Mouse (Mus musculus) CH12.LX (cell line): ENCODE data around the gene Ak8. TPM values are rescaled to one million over a fixed set of nuclear protein-coding genes. Genes with fewer than 3 reads are reported as not detected.

ENCODE experiments used
- DNase-seq: peaks from one replicate; pipeline ENCODE4 v3.0.0-alpha.2; 2013; ENCODE audit errors: extremely low read depth
- H3K27ac ChIP-seq: 2 replicates; pipeline ENCODE4 v1.5.1; 2012; ENCODE audit warnings: low read depth, mild to moderate bottlenecking, control low read depth, moderate library complexity; ENCODE audit not compliant: insufficient read depth
- H3K27me3 ChIP-seq: replicated peaks from 2 replicates; pipeline ENCODE3; 2012; ENCODE audit warnings: inconsistent platforms
- H3K36me3 ChIP-seq, 2 experiments: replicated peaks in 1 of 2; 2 replicates each; pipeline versions ENCODE3 to v1.6.1; 2012; ENCODE audit warnings: inconsistent platforms in 1 of 2, low read length in 1 of 2, mild to moderate bottlenecking in 1 of 2, mixed read lengths in 1 of 2, moderate library complexity in 1 of 2; ENCODE audit not compliant: control insufficient read depth in 1 of 2, insufficient read depth in 1 of 2
- H3K4me1 ChIP-seq, 2 experiments: 2 replicates each; pipeline ENCODE4 v1.6.1; 2012; ENCODE audit warnings: inconsistent platforms in 1 of 2, moderate library complexity in 1 of 2; ENCODE audit not compliant: insufficient read depth in 2 of 2, control insufficient read depth in 1 of 2
- H3K4me2 ChIP-seq: 2 replicates; pipeline ENCODE4 v1.6.1; 2012; ENCODE audit warnings: low read depth, mild to moderate bottlenecking, control low read depth; ENCODE audit not compliant: poor library complexity, insufficient read depth, severe bottlenecking
- H3K4me3 ChIP-seq, 3 experiments: fragments of 150-350 bp in 1 of 3; sonication (generic) in 1 of 3; replicated peaks in 1 of 3; 2 replicates each; pipeline versions ENCODE3 to v1.5.1; 2011 to 2012; ENCODE audit warnings: low read depth in 2 of 3, low read length in 2 of 3, mild to moderate bottlenecking in 2 of 3, moderate library complexity in 2 of 3, control low read depth in 1 of 3, improper control_type of control experiment in 1 of 3, inconsistent platforms in 1 of 3, mixed read lengths in 1 of 3; ENCODE audit not compliant: poor library complexity in 1 of 3
- H3K79me2 ChIP-seq: replicated peaks from 2 replicates; pipeline ENCODE4 v1.6.1; 2012; ENCODE audit warnings: mild to moderate bottlenecking, moderate library complexity; ENCODE audit not compliant: control insufficient read depth, poor library complexity, insufficient read depth, severe bottlenecking; ENCODE audit errors: extremely low read depth
- H3K9ac ChIP-seq: 2 replicates; pipeline ENCODE4 v1.6.1; 2012; ENCODE audit warnings: low read depth, mild to moderate bottlenecking, control low read depth, moderate library complexity; ENCODE audit not compliant: insufficient read depth
- H3K9me3 ChIP-seq: replicated peaks from 2 replicates; pipeline ENCODE3; 2012; ENCODE audit warnings: low read length, inconsistent platforms, mixed read lengths
- BHLHE40 ChIP-seq: IDR thresholded peaks from 2 replicates; pipeline ENCODE4 v1.6.1; 2011; ENCODE audit warnings: mild to moderate bottlenecking, low read depth, low read length, improper control_type of control experiment
- CHD1 ChIP-seq: IDR thresholded peaks from 2 replicates; pipeline ENCODE4 v1.6.1; 2012; ENCODE audit warnings: low read depth, low read length, improper control_type of control experiment, inconsistent platforms
- ELF1 ChIP-seq: IDR thresholded peaks from 2 replicates; pipeline ENCODE4 v1.6.1; 2014; ENCODE audit warnings: low read depth, mild to moderate bottlenecking, inconsistent platforms, low read length, improper control_type of control experiment
- HCFC1 ChIP-seq: IDR thresholded peaks from 2 replicates; pipeline ENCODE4 v1.6.1; 2012; ENCODE audit warnings: low read depth, mild to moderate bottlenecking, inconsistent platforms, low read length, improper control_type of control experiment
- MAX ChIP-seq: IDR thresholded peaks from 2 replicates; pipeline ENCODE4 v1.6.1; 2011; ENCODE audit warnings: low read length, improper control_type of control experiment
- MAZ ChIP-seq: IDR thresholded peaks from 2 replicates; pipeline ENCODE4 v1.6.1; 2012; ENCODE audit warnings: low read depth, mild to moderate bottlenecking, inconsistent platforms, low read length, improper control_type of control experiment, moderate library complexity
- MEF2A ChIP-seq: IDR thresholded peaks from 2 replicates; pipeline ENCODE4 v1.6.1; 2014; ENCODE audit warnings: low read depth, mild to moderate bottlenecking, inconsistent platforms, low read length, improper control_type of control experiment, borderline replicate concordance
- MXI1 ChIP-seq: IDR thresholded peaks from 2 replicates; pipeline ENCODE4 v1.6.1; 2011; ENCODE audit warnings: mild to moderate bottlenecking, low read depth, low read length, improper control_type of control experiment
- NELFE ChIP-seq: IDR thresholded peaks from 2 replicates; pipeline ENCODE4 v1.6.1; 2011; ENCODE audit warnings: low read depth, low read length, improper control_type of control experiment
- NRF1 ChIP-seq: IDR thresholded peaks from 2 replicates; pipeline ENCODE4 v1.6.1; 2014; ENCODE audit warnings: low read depth, mild to moderate bottlenecking, inconsistent platforms, low read length, improper control_type of control experiment, moderate library complexity
- PAX5 ChIP-seq: IDR thresholded peaks from 2 replicates; pipeline ENCODE4 v1.6.1; 2012; ENCODE audit warnings: low read length, inconsistent platforms, mixed read lengths
- POLR2A ChIP-seq: IDR thresholded peaks from 2 replicates; pipeline ENCODE4 v1.6.1; 2011; ENCODE audit warnings: low read depth, mild to moderate bottlenecking, improper control_type of control experiment, low read length
- POLR2AphosphoS2 ChIP-seq: IDR thresholded peaks from 2 replicates; pipeline ENCODE4 v1.6.1; 2011; ENCODE audit warnings: low read depth, low read length, improper control_type of control experiment
- RAD21 ChIP-seq: IDR thresholded peaks from 2 replicates; pipeline ENCODE4 v1.6.1; 2011; ENCODE audit warnings: low read depth, mild to moderate bottlenecking, low read length, improper control_type of control experiment, moderate library complexity
- RCOR1 ChIP-seq: conservative IDR thresholded peaks from 2 replicates; pipeline ENCODE4 v1.6.1; 2012; ENCODE audit warnings: low read depth, mild to moderate bottlenecking, inconsistent platforms, low read length, improper control_type of control experiment
- SIN3A ChIP-seq: IDR thresholded peaks from 2 replicates; pipeline ENCODE4 v1.6.1; 2012; ENCODE audit warnings: low read length, improper control_type of control experiment, inconsistent platforms
- TBP ChIP-seq: conservative IDR thresholded peaks from 2 replicates; pipeline ENCODE4 v1.6.1; 2011; ENCODE audit warnings: low read depth, low read length, improper control_type of control experiment
- UBTF ChIP-seq: IDR thresholded peaks from 2 replicates; pipeline ENCODE4 v1.6.1; 2012; ENCODE audit warnings: low read depth, mild to moderate bottlenecking, inconsistent platforms, low read length, improper control_type of control experiment, moderate library complexity
- USF1 ChIP-seq: IDR thresholded peaks from 2 replicates; pipeline ENCODE4 v1.6.1; 2014; ENCODE audit warnings: low read depth, mild to moderate bottlenecking, inconsistent platforms, low read length, improper control_type of control experiment
- USF2 ChIP-seq: conservative IDR thresholded peaks from 2 replicates; pipeline ENCODE4 v1.6.1; 2011; ENCODE audit warnings: low read depth, low read length, improper control_type of control experiment
- ZC3H11A ChIP-seq: IDR thresholded peaks from 2 replicates; pipeline ENCODE4 v1.6.1; 2012; ENCODE audit warnings: low read depth, mild to moderate bottlenecking, inconsistent platforms, low read length, improper control_type of control experiment
- ZNF384 ChIP-seq: IDR thresholded peaks from 2 replicates; pipeline ENCODE4 v1.6.1; 2012; ENCODE audit warnings: low read depth, low read length, improper control_type of control experiment, inconsistent platforms
- dilution Hi-C: fragments of 300-500 bp; cut with MboI; formaldehyde crosslinking; loops from 2 replicates; pipeline ENCODE4 v1.14.3; 2020; ENCODE audit warnings: low sequenced_read_pairs; ENCODE audit not compliant: extremely low pct_unique_long_range_greater_than_20kb, extremely low pct_ligation_motif_present
- in situ Hi-C: fragments of 300-500 bp; cut with MboI; formaldehyde crosslinking; loops from 3 replicates; pipeline ENCODE4 v1.14.3; 2019; ENCODE audit warnings: low sequenced_read_pairs, low pct_ligation_motif_present, low pct_unique_long_range_greater_than_20kb, mixed read lengths
- polyA plus RNA-seq: library from polyadenylated mRNA; unstranded; fragments of >175 nt; gene quantifications from 2 replicates; pipeline ENCODE4 v1.2.1, GENCODE M21; 2012; ENCODE audit warnings: low read depth; ENCODE audit not compliant: insufficient read length
- total RNA-seq, 2 experiments: library from RNA; depleted of rRNA; stranded (reverse); fragments of 300-350 nt in 1 of 2; fragments of >200 nt in 1 of 2; gene quantifications; 2 replicates each; pipeline ENCODE4 v1.2.3; 2012 to 2014

The Ak8 gene
- total and polyA plus RNA-seq, 3 experiments: 0.55 to 4.9 (median 1.1) TPM

- Histone ChIP-seq H3K79me2 (no peaks in the 10 kb centered on the region), H3K36me3 (peaks cover 70 to 91% of the 10 kb centered on the region in 2 experiments), H3K4me2 (no peak overlapping the region), H3K4me3 (no peak overlapping the region), H3K4me1 (no peaks in the 10 kb centered on the region), H3K9ac (no peak overlapping the region), H3K27ac (no peak overlapping the region), H3K27me3 (no peaks in the 10 kb centered on the region), H3K9me3 (no peaks in the 10 kb centered on the region)
- DNase-seq: no peak
- TF ChIP-seq NELFE: no peak
- TF ChIP-seq MAZ: no peak
- no peak for TF ChIP-seq ZNF384
- no peak for TF ChIP-seq RAD21
- TF ChIP-seq NRF1: no peak
- TF ChIP-seq PAX5: no peak
- no peak for TF ChIP-seq MXI1
- no peak for TF ChIP-seq POLR2AphosphoS2
- TF ChIP-seq SIN3A: no peak
- TF ChIP-seq CHD1: no peak
- TF ChIP-seq RCOR1: no peak
- no peak for TF ChIP-seq POLR2A
- TF ChIP-seq ZC3H11A: no peak
- no peak for TF ChIP-seq HCFC1
- no peak for TF ChIP-seq USF2
- no peak for TF ChIP-seq USF1
- no peak for TF ChIP-seq ELF1
- TF ChIP-seq BHLHE40: no peak
- TF ChIP-seq MEF2A: no peak
- TF ChIP-seq TBP: no peak
- in situ Hi-C loops (no loop called here), dilution Hi-C loops (no loop called here)
These were observed 28.5 kb upstream of the Ak8 start for GRCm38 (mm10) chr2:28671438-28671837.

- Histone ChIP-seq H3K27ac (no peak overlapping the region), H3K27me3 (no peaks in the 10 kb centered on the region), H3K79me2 (no peaks in the 10 kb centered on the region), H3K4me3 (no peak overlapping the region), H3K9me3 (no peaks in the 10 kb centered on the region), H3K9ac (no peak overlapping the region), H3K4me1 (no peaks in the 10 kb centered on the region), H3K4me2 (no peak overlapping the region), H3K36me3 (peaks cover 75 to 94% of the 10 kb centered on the region in 2 experiments)
- dilution Hi-C loops (no loop called here), in situ Hi-C loops (no loop called here)
- TF ChIP-seq NRF1 (no peak), UBTF (no peak), POLR2A (no peak), POLR2AphosphoS2 (no peak), MAX (no peak), USF2 (no peak), TBP (no peak), MEF2A (no peak)
- no peak for DNase-seq
These were observed 24.0 kb upstream of the Ak8 start for GRCm38 (mm10) chr2:28676005-28676404.
